In genomic region chr17:26779471-26779870, GRCm38 (mm10) we compare ENCODE assay signal across 21 mouse cellular contexts. TPM values are rescaled to one million over a fixed set of nuclear protein-coding genes. Genes with fewer than 3 reads are reported as not detected.
DNase-seq lines count a peak whose midpoint lies in the region; ATAC-seq and TF ChIP-seq lines count a peak whose summit lies in the region.
"Had no signal": no experiment of that assay in that cellular context is flagged by ENCODE, and none has a peak within 500 bp of the region (broad histone marks: within the 10 kb centered on the region; RNA-seq: fewer than 3 reads in every experiment).

No protein-coding gene starts in this region.

- H3K36me3 ChIP-seq in myocyte (ENCODE audit: control insufficient read depth, insufficient read depth), result peaks cover 8% of the 10 kb centered on the region
- H3K36me3 ChIP-seq in forebrain, postnatal 0 days (ENCODE audit: insufficient read depth), result peaks cover 13% of the 10 kb centered on the region

- WGBS in forebrain, postnatal 0 days, result 90% methylated on average over 2 of the region's 2 CpGs

- no peak overlapping the region for H3ac ChIP-seq in myocyte (ENCODE audit: control insufficient read depth, insufficient read length)

- H3K9ac ChIP-seq in forebrain, postnatal 0 days, result no peak overlapping the region
- H3K9ac ChIP-seq: embryonic facial prominence, embryonic 12.5 days; forebrain, embryonic 13.5 days; forebrain, embryonic 15.5 days had no signal

- H3K27me3 ChIP-seq in myocyte (ENCODE audit: control insufficient read depth, insufficient read depth, insufficient read length), result no peaks in the 10 kb centered on the region
- H3K27me3 ChIP-seq in forebrain, postnatal 0 days (ENCODE audit: insufficient read depth, low read length), result no peaks in the 10 kb centered on the region
- H3K27me3 ChIP-seq: embryonic facial prominence, embryonic 12.5 days; forebrain, embryonic 13.5 days; forebrain, embryonic 15.5 days had no signal

- no peak for TF ChIP-seq POLR2A in myocyte (IDR thresholded peaks at IDR 0.05; ENCODE audit: insufficient read length, low read depth)

- H3K9me3 ChIP-seq in forebrain, postnatal 0 days (ENCODE audit: low read length), result no peaks in the 10 kb centered on the region
- H3K9me3 ChIP-seq: embryonic facial prominence, embryonic 10.5 days; embryonic facial prominence, embryonic 12.5 days; forebrain, embryonic 13.5 days; forebrain, embryonic 15.5 days; G1E had no signal

- DNase-seq in 3T3-L1 (ENCODE audit: low read depth, low spot score), result peak; percentile 78
- DNase-seq in 416B (ENCODE audit: low read depth), result peak; percentile 39
- peak; percentile 69 for DNase-seq in NIH3T3 (ENCODE audit: low read depth)
- DNase-seq in forebrain, postnatal 0 days, result no peak
- no peak for DNase-seq in gastrocnemius, postnatal 10 days
- no peak for DNase-seq in layer of hippocampus, postnatal 14 days (ENCODE audit: low spot score in 2 of 2)
- DNase-seq in layer of hippocampus, postnatal 10 days (ENCODE audit: low spot score in 2 of 2), result no peak
- DNase-seq: adrenal gland, adult 8-10 months; adrenal gland, postnatal 14 days; adrenal gland, postnatal 36 days; cerebellum, adult 11-12 months; cerebellum, adult 2 months; cerebellum, adult 9-10 months; cerebellum, postnatal 10 days; cerebellum, postnatal 25 days had no signal

- H3K4me2 ChIP-seq in myocyte (ENCODE audit: low read depth), result no peak overlapping the region
- no peak overlapping the region for H3K4me2 ChIP-seq in forebrain, postnatal 0 days (ENCODE audit: low read depth)
- H3K4me2 ChIP-seq: embryonic facial prominence, embryonic 12.5 days; forebrain, embryonic 13.5 days; forebrain, embryonic 15.5 days had no signal

- no peak for TF ChIP-seq CTCF in forebrain, postnatal 0 days (IDR thresholded peaks at IDR 0.05; ENCODE audit: low read depth)

- ATAC-seq in forebrain, postnatal 0 days, result no peak
- ATAC-seq: forebrain, embryonic 13.5 days; forebrain, embryonic 15.5 days had no signal

- H3K27ac ChIP-seq in forebrain, postnatal 0 days (ENCODE audit: low read depth, low read length), result no peak overlapping the region
- H3K27ac ChIP-seq: embryonic facial prominence, embryonic 12.5 days; forebrain, embryonic 13.5 days; forebrain, embryonic 15.5 days had no signal

- H3K79me2 ChIP-seq in myocyte (ENCODE audit: control insufficient read depth, insufficient read depth), result no peaks in the 10 kb centered on the region

- peaks cover 6% of the 10 kb centered on the region for H3K4me1 ChIP-seq in forebrain, postnatal 0 days (ENCODE audit: insufficient read depth)

- no peak overlapping the region for H3K4me3 ChIP-seq in myocyte
- H3K4me3 ChIP-seq in forebrain, postnatal 0 days (ENCODE audit: low read depth, low read length), result no peak overlapping the region
- H3K4me3 ChIP-seq: embryonic facial prominence, embryonic 10.5 days; embryonic facial prominence, embryonic 12.5 days; forebrain, embryonic 13.5 days; forebrain, embryonic 15.5 days had no signal

TF ChIP-seq in myocyte, 11 proteins besides CTCF, POLR2A, EP300 and RAD21:
- TF ChIP-seq CEBPB (IDR thresholded peaks at IDR 0.05; ENCODE audit: insufficient read depth, poor library complexity, severe bottlenecking) (0 out of 2 replicates have a peak, but pooled peaks have one; percentile 15), MYOG (IDR thresholded peaks at IDR 0.05; ENCODE audit: control insufficient read depth in 1 of 3, insufficient read depth in 1 of 3, insufficient read length in 2 of 3, low read depth in 2 of 3) (no peak), MAX (IDR thresholded peaks at IDR 0.05; ENCODE audit: low read depth) (no peak)

RNA-seq across cellular contexts. Expression of gene Bnip1, which starts 1.4 kb away (rescaled TPM):
- polyA plus RNA-seq in myocyte (2012; fragmentation: generic; extraction: Trizol), result 31.8 TPM
- total RNA-seq in forebrain, postnatal 0 days (2014; rRNA removed), result 57.5 and 60.0 TPM in 2 replicates
- polyA plus RNA-seq in forebrain, postnatal 0 days (2015; fragmentation: Nextera tagmentation; extraction: Ambion mirVana), result 39.4 and 52.0 TPM in 2 replicates
- total RNA-seq in gastrocnemius, postnatal 10 days (2021), result 10 to 100 TPM; 22.8 to 26.3 TPM
- total RNA-seq in layer of hippocampus, postnatal 14 days (2021), result 10 to 100 TPM; 29.5 to 30.7 TPM
- 10 to 100 TPM; 33.0 to 34.1 TPM for total RNA-seq in layer of hippocampus, postnatal 10 days (2021)

Comparison
In these comparisons a context has a peak if more than half of its experiments do, and no peak if none do; other contexts are left out.
1. DNase-seq: peak in 3T3-L1 (single experiment), 416B (single experiment) and NIH3T3 (single experiment); none in forebrain, postnatal 0 days (single experiment), gastrocnemius, postnatal 10 days (single experiment), layer of hippocampus, postnatal 14 days (0 of 2) and layer of hippocampus, postnatal 10 days (0 of 2).